Mouse (Mus musculus) kidney, adult 2 months (tissue): Measurements from ENCODE around the gene Jag2.

Experiments used
- CTCF ChIP-seq: fragments of 200-500 bp; conservative IDR thresholded peaks from 2 replicates; pipeline ENCODE4 v1.5.1; 2011; ENCODE audit warnings: low read depth, mild to moderate bottlenecking, control low read depth, low read length, moderate library complexity, mixed read lengths; ENCODE audit not compliant: insufficient read depth, insufficient read length
- POLR2A ChIP-seq: fragments of 200-500 bp; IDR thresholded peaks from one replicate; pipeline ENCODE4 v1.6.1; 2011; ENCODE audit warnings: low read depth, low read length, control low read depth

DNA sequence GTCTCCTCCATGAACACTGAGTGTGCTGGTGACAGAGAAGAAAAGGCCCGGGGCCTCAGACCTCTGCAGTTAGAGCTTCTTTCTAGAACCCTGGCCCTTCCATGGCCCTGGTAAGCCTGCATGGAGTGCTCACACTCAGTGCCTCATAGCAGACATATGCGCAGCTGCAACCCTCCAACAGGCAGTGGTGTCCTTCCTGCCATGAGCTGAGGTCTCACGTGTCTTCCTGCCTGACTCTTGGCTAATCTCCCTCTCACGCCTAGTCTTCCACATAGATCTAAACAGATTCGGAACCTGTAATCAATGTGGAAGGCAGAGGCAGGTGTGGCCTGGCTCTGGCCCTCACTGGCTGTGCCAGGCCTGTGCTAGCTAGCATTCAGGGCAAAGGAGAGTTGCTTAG is 49.8 kb downstream of the Jag2 start:
- TF ChIP-seq CTCF (no peak), POLR2A (no peak)
